Mouse (Mus musculus) left cerebral cortex, postnatal 14 days (tissue): ENCODE measurements at regions not wholly inside any gene's neighbourhood (a gene's known extent, or its start where the extent isn't known, plus 50 kb on each side); places are given as distances from the start of the nearest gene placed in this dataset.
"Not testable (repeated sequence)": the region's sequence is repeated elsewhere in the genome, so short reads cannot be mapped to it uniquely, and the experiment has no call there.

Experiments
- DNase-seq, 2 experiments: peaks; one replicate each; pipeline ENCODE4 v3.0.0; 2021 to 2022; ENCODE audit warnings: low spot score in 2 of 2, mixed read lengths in 1 of 2
- intact Hi-C: fragments of 180-260 bp; cut with DNase I; formaldehyde crosslinking; loops from one replicate; pipeline ENCODE4 v1.15.1; 2025

GRCm38 (mm10) chr3:22681999-22682648 lies 605.7 kb downstream of the Tbl1xr1 start:
- intact Hi-C loops = no loop called here
- DNase-seq = no peak

- intact Hi-C loops = no loop called here
- DNase-seq = no peak
Measured at GRCm38 (mm10) chr3:22699317-22699716, 622.9 kb downstream of the Tbl1xr1 start.

- intact Hi-C loops = not testable (repeated sequence)
Measured at GRCm38 (mm10) chr3:22701486-22701885, 625.0 kb downstream of the Tbl1xr1 start.

GRCm38 (mm10) chr3:22705673-22706072 lies 629.2 kb downstream of the Tbl1xr1 start:
- intact Hi-C loops = no loop called here
- no peak for DNase-seq

More at GRCm38 (mm10) chr3:22701486-22701885, 625.0 kb downstream of the Tbl1xr1 start:
- not testable (repeated sequence) for DNase-seq

- intact Hi-C loops = no loop called here
- DNase-seq = peak in 1 of 2 experiments; percentile 29
Measured at GRCm38 (mm10) chr3:22745026-22745425, 668.6 kb downstream of the Tbl1xr1 start.
